Mouse (Mus musculus) gastrocnemius, postnatal 14 days (tissue): ENCODE measurements at regions not wholly inside any gene's neighbourhood (a gene's known extent, or its start where the extent isn't known, plus 50 kb on each side); places are given as distances from the start of the nearest gene placed in this dataset.

Experiments used
- DNase-seq: peaks from one replicate; pipeline ENCODE4 v3.0.0; 2021; ENCODE audit warnings: mixed read lengths
- intact Hi-C: fragments of 180-260 bp; cut with DNase I; formaldehyde crosslinking; loops from one replicate; pipeline ENCODE4 v1.15.1; 2025; ENCODE audit warnings: low total_unique reads

DNA sequence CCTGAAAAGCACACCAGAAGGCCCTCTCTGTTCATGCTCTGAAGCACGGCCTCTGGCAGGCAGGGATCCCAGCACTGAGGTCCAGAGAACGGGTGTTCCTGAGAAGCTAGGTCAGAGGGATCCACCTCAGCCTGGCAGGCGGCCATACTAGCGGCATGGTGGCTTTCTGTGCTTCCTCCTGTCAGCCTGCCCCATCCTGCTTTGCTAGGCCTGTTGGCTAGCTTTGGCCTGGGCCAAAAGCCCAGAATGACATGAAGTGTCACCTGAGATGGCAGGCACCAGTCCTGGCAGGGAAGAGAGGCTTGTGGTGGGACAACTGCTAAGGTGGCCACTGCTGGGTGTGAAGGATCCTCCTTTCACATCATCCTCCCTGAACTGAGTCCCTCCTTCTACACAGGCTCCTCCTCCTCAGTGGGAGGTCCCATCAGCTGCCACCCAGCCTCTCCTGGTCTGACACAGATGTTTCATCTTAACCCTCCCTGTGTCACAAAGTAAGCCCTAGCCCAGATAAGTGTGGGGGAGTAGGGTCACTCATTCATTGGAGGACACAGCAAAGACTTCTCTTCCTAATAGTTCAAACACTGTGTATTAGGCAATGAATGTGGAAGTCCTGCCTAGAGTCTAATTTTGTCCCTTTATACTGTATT lies 154.5 kb downstream of the Pja1 start:
- peak; percentile 54 for DNase-seq
- intact Hi-C loops: no loop called here

DNA sequence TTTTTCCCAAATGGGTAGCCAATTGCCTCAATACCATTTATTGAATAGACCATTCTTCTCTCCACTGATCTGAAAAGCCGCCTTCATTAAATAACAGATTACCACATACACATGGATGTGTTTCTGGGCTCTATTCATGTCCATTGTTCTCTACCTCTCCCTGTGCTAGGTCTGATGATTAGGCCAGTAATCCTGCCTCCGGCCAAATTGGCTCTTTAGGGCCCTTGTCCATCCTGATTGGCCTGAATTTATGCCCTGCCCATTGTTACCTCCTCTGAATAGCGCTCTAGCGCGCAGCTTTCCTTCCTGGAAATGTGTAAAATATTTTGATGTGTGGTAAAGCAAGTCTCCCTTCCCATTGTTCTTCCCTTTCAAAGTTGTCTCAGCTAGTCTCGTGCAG lies 163.2 kb downstream of the Efnb1 start:
- no peak for DNase-seq
- intact Hi-C loops: no loop called here

- DNase-seq: no peak
- intact Hi-C loops: no loop called here
Measured at GRCm38 (mm10) chrX:99294726-99295125, 158.8 kb downstream of the Efnb1 start.

- intact Hi-C loops: no loop called here
- DNase-seq: no peak
Measured at GRCm38 (mm10) chrX:99293967-99294366, 158.0 kb downstream of the Efnb1 start.

GRCm38 (mm10) chrX:99292758-99293157 lies 156.8 kb downstream of the Efnb1 start:
- intact Hi-C loops: no loop called here
- no peak for DNase-seq

DNA sequence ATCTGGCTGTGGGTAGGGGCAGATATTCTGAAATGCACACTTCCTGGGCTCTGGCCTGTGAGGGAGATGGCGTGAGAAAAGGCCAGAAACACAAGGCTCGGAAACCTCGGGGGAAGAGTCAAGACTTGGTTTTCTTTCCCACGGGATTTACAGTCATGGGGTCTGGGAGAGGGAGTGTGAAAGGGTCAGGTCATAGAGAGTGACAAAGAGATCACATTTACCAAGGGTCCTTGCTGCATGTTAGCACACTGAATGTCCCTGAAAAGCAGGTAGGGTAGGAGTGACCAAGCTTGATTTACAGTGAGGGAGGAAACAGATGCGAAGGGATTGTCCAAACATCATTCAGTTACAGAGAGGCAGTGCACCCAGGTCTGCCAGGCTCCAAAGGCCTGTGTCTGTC lies 156.0 kb downstream of the Efnb1 start:
- intact Hi-C loops: no loop called here
- DNase-seq: no peak

- intact Hi-C loops: no loop called here
- DNase-seq: peak; percentile 43
Measured at GRCm38 (mm10) chrX:99291423-99291963, 155.6 kb downstream of the Efnb1 start.

- intact Hi-C loops: no loop called here
- DNase-seq: no peak
Measured at GRCm38 (mm10) chrX:99287988-99288387, 152.1 kb downstream of the Efnb1 start.

GRCm38 (mm10) chrX:99286876-99287275 lies 150.9 kb downstream of the Efnb1 start:
- no peak for DNase-seq
- intact Hi-C loops: no loop called here

GRCm38 (mm10) chrX:99285611-99286010 lies 149.7 kb downstream of the Efnb1 start:
- intact Hi-C loops: no loop called here
- peak; percentile 61 for DNase-seq

GRCm38 (mm10) chrX:99280991-99281390 lies 145.1 kb downstream of the Efnb1 start:
- intact Hi-C loops: no loop called here
- no peak for DNase-seq

DNA sequence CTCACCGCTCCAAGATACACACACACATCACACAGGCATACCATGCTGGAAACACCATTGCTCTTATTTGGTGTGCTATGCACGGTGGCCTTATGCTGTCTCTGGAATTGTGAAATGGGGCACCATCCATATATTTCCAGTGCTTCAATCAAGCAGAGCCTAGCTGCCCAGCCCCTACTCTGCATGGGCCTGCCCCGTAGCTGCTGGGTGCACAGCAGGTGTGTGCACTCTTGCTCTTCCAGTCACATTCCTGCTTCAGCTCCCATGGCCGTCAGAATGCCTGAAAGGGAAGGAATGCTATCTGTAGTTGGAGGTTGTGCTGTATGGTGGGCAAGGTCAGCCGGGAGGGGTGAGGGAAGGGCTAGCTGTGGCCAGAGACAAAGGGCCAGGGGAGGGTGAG lies 144.6 kb downstream of the Efnb1 start:
- intact Hi-C loops: no loop called here
- no peak for DNase-seq

GRCm38 (mm10) chrX:99275536-99275935 lies 139.6 kb downstream of the Efnb1 start:
- DNase-seq: no peak
- intact Hi-C loops: no loop called here

DNA sequence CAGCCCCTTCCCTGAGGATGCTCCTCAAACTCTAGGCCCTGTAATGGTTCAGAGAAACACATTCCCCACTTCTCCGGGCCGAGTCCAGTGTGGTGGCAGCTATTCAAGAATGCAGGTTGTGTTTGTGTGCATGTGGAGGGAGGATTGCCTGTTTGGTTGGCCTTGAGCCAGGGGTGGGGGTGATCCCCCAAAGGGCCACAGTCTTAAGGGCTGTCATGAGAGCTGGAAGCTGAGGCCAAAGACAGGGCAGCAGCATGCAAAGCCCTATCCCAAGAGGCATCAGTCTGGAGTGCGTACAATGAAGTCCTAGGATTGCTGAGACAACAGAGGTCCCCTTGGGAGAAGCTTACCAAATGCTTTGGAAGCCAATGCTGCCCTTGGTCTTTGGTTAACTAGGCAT lies 136.0 kb downstream of the Efnb1 start:
- no peak for DNase-seq
- intact Hi-C loops: no loop called here

DNA sequence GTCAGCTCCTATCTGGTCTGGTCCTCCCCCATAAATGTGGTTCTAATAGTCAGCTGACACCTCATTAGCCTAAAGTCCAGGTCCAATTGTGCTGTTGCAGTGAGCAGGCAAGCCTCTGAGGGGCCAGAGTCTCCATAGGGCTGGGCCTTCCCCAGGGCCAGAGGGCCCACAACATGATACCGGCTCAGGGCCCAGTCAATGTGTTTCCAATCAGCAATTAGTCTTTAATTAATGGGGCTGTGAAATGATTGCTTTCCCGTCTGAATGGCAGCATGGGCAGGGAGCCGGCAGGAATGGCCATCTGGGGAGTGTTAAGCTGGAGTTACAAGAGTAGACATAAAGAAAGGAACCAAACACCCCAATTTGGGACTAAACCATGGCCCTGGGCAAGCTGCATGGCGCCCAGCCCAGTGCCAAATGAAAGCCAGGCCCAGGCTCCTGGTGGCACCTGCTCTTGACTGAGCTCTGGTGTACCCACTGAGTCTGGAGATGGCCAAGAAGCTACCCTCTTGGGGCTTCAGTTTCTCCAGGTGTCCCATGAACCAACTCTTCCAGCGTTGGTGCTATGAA lies 113.2 kb downstream of the Efnb1 start:
- intact Hi-C loops: no loop called here

GRCm38 (mm10) chrX:99248181-99248580 lies 112.3 kb downstream of the Efnb1 start:
- intact Hi-C loops: no loop called here
- DNase-seq: no peak

More for the DNA sequence above, 113.2 kb downstream of the Efnb1 start:
- no peak for DNase-seq

- no peak for DNase-seq
- intact Hi-C loops: no loop called here
Measured at GRCm38 (mm10) chrX:99246704-99247103, 110.8 kb downstream of the Efnb1 start.

DNA sequence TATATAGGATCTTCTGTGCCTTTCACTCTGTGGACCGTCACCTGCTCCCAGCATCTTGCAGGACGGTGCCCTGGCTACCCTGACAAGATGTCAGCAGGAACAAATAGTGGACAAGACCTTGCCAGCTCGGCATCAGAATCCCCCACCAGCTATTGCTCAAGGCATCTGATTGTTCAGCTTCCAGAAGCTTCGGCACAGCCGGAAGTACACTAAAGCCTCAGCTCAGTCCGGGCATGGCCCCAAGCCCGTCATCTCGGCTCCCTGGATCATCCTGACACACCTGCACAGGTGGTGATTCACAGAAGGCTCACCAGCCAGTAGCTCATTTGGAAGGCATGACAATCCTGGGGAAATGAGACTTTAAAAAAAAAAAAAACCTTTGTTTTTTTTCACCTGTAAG lies 110.1 kb downstream of the Efnb1 start:
- intact Hi-C loops: no loop called here
- no peak for DNase-seq

- DNase-seq: no peak
- intact Hi-C loops: no loop called here
Measured at GRCm38 (mm10) chrX:99245541-99245940, 109.6 kb downstream of the Efnb1 start.

GRCm38 (mm10) chrX:99243251-99243650 lies 107.3 kb downstream of the Efnb1 start:
- intact Hi-C loops: no loop called here

GRCm38 (mm10) chrX:99241684-99242118 lies 105.8 kb downstream of the Efnb1 start:
- intact Hi-C loops: no loop called here
- no peak for DNase-seq

More at GRCm38 (mm10) chrX:99243251-99243650, 107.3 kb downstream of the Efnb1 start:
- no peak for DNase-seq
